Mouse (Mus musculus): Measurements from ENCODE around the gene Med1. TPM values are rescaled to one million over a fixed set of nuclear protein-coding genes. Genes with fewer than 3 reads are reported as not detected.
"Not testable (repeated sequence)": the region's sequence is repeated elsewhere in the genome, so short reads cannot be mapped to it uniquely, and the experiment has no call there.

Gene Med1
- 53.0 and 62.5 TPM in 2 replicates for polyA plus RNA-seq (2015; fragmentation: Nextera tagmentation; extraction: Ambion mirVana)

DNA sequence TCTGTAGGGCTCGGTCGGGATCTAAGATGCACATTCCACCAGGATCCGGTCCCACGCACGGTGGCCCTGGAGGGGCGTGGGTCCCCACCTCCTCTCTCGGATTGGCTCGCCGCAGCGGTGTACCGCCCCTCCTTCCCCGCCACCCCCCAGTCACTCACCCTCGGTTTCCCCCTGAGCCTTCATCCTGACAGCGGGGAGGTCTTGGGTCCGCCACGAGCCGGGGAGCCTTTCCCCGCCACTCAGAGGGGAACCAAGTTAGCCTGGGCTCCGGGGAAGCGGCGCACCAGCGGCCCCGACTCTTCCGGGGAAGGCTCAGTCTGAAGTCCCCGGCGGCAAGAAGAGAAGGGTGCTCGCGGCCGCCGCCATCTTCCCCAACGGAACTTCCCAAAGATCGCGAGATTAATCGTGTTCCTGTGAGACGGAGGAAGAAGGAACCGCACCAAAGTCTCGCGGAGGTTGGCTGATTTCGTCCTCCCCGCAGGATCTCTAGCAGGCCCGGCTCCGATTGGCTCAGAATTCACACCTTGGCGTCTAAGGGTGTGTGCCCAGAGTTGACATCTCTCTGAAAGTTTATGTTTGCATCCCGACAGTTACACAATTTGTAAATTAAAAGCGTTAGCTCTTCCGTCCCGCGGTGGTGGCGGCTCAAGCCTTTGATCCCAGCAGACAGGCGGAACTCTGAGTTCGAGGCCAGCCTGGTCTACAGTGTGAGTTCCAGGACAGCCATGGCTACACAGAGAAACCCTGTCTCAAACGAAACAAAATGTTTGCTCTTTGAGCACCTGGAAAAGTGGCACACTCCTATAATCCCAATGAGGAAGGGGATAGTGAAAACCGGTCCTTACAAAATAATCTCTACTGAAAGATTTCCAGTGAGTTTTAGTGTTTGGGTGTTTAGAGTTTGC lies at the start of gene Med1:
Gene Med1, minus strand, starts transcription at position 393 of the 905 bp plus-strand sequence.
- H3K27ac ChIP-seq (ENCODE audit: low read length), result peak within 1 kb of the TSS; percentile 92
- no peaks in the 10 kb centered on the region for H3K27me3 ChIP-seq (ENCODE audit: control insufficient read depth, insufficient read depth, low read depth, low read length)
- H3K4me2 ChIP-seq (ENCODE audit: low read length), result peak within 1 kb of the TSS; percentile 89
- WGBS, result under 1% methylated on average over 48 of the region's 53 CpGs
- peak; percentile 98 for ATAC-seq
- H3K4me3 ChIP-seq (ENCODE audit: low read depth, low read length), result peak within 1 kb of the TSS; percentile 87
- peak within 1 kb of the TSS; percentile 93 for H3K9ac ChIP-seq (ENCODE audit: low read depth, low read length)
- peaks cover 15% of the 10 kb centered on the region for H3K4me1 ChIP-seq (ENCODE audit: control insufficient read depth, insufficient read depth, low read length)
- H3K36me3 ChIP-seq (ENCODE audit: control insufficient read depth, insufficient read depth, low read length), result no peaks in the 10 kb centered on the region
- H3K9me3 ChIP-seq (replicated peaks; ENCODE audit: control insufficient read depth, low read length, poor library complexity, severe bottlenecking), result no peaks in the 10 kb centered on the region

- Histone ChIP-seq H3K36me3 (ENCODE audit: control insufficient read depth, insufficient read depth, low read length) (peaks cover 30% of the 10 kb centered on the region), H3K9ac (ENCODE audit: low read depth, low read length) (no peak overlapping the region), H3K4me2 (ENCODE audit: low read length) (no peak overlapping the region), H3K9me3 (replicated peaks; ENCODE audit: control insufficient read depth, low read length, poor library complexity, severe bottlenecking) (no peaks in the 10 kb centered on the region), H3K4me3 (ENCODE audit: low read depth, low read length) (no peak overlapping the region), H3K4me1 (ENCODE audit: control insufficient read depth, insufficient read depth, low read length) (no peaks in the 10 kb centered on the region), H3K27ac (ENCODE audit: low read length) (no peak overlapping the region), H3K27me3 (ENCODE audit: control insufficient read depth, insufficient read depth, low read depth, low read length) (no peaks in the 10 kb centered on the region)
- ATAC-seq, result no peak
- WGBS, result 93% methylated on average over 3 of the region's 3 CpGs
Observed at GRCm38 (mm10) chr11:98238995-98239394, 45.9 kb upstream of the Med1 start.

DNA sequence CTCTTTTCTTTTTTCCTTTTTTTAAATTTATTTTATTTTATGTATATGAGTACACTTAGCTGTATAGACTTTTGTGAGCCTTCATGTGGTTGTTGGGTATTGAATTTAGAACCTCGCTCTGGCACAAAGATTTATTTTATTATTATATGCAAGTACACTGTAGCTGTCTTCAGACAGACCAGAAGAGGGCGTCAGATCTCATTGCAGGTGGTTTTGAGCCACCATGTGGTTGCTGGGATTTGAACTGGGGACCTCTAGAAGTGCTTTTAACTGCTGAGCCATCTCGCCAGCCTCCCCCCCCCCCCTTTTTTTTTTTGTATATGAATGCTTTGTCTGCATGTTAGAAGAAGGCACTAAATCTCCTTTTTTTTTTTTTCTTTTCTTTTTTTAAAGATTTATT lies 45.3 kb upstream of the Med1 start:
- Histone ChIP-seq H3K27me3 (ENCODE audit: control insufficient read depth, insufficient read depth, low read depth, low read length) (no peaks in the 10 kb centered on the region), H3K9ac (ENCODE audit: low read depth, low read length) (no peak overlapping the region), H3K36me3 (ENCODE audit: control insufficient read depth, insufficient read depth, low read length) (peaks cover 29% of the 10 kb centered on the region), H3K9me3 (replicated peaks; ENCODE audit: control insufficient read depth, low read length, poor library complexity, severe bottlenecking) (no peaks in the 10 kb centered on the region), H3K27ac (ENCODE audit: low read length) (no peak overlapping the region), H3K4me3 (ENCODE audit: low read depth, low read length) (no peak overlapping the region), H3K4me1 (ENCODE audit: control insufficient read depth, insufficient read depth, low read length) (no peaks in the 10 kb centered on the region), H3K4me2 (ENCODE audit: low read length) (no peak overlapping the region)
- ATAC-seq, result no peak
- 77% methylated on average over 3 of the region's 3 CpGs for WGBS

- Histone ChIP-seq H3K27me3 (ENCODE audit: control insufficient read depth, insufficient read depth, low read depth, low read length) (no peaks in the 10 kb centered on the region), H3K27ac (ENCODE audit: low read length) (no peak overlapping the region), H3K4me1 (ENCODE audit: control insufficient read depth, insufficient read depth, low read length) (no peaks in the 10 kb centered on the region), H3K9ac (ENCODE audit: low read depth, low read length) (no peak overlapping the region), H3K36me3 (ENCODE audit: control insufficient read depth, insufficient read depth, low read length) (peaks cover 28% of the 10 kb centered on the region), H3K9me3 (replicated peaks; ENCODE audit: control insufficient read depth, low read length, poor library complexity, severe bottlenecking) (no peaks in the 10 kb centered on the region), H3K4me2 (ENCODE audit: low read length) (no peak overlapping the region), H3K4me3 (ENCODE audit: low read depth, low read length) (no peak overlapping the region)
- ATAC-seq, result no peak
- 95% methylated on average over 1 of the region's 1 CpGs for WGBS
Observed at GRCm38 (mm10) chr11:98226349-98226748, 33.3 kb upstream of the Med1 start.

DNA sequence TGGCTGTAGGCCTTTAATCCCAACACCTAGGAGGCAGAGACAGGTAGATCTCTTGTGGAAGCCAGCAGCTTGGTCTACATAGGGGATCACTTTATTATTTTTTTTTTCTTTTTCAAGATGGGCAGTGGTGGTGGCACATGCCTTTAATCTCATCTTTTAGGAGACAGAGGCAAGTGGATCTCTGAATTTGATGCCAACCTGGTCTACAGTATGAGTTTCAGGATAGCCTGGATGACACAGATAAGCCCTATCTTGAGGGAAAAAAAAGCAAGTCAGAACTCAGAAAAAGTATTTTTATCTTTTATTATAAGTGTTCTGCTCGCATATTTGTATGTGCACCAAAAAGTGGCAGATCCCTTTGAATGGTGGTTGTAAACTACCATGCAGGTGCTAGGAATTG lies 20.2 kb upstream of the Med1 start:
- Histone ChIP-seq H3K9me3 (replicated peaks; ENCODE audit: control insufficient read depth, low read length, poor library complexity, severe bottlenecking) (no peaks in the 10 kb centered on the region), H3K4me3 (ENCODE audit: low read depth, low read length) (no peak overlapping the region), H3K4me2 (ENCODE audit: low read length) (no peak overlapping the region), H3K4me1 (ENCODE audit: control insufficient read depth, insufficient read depth, low read length) (peaks cover under 1% of the 10 kb centered on the region; the same call in 1 of the 2 replicates), H3K9ac (ENCODE audit: low read depth, low read length) (no peak overlapping the region), H3K27ac (ENCODE audit: low read length) (no peak overlapping the region), H3K36me3 (ENCODE audit: control insufficient read depth, insufficient read depth, low read length) (peaks cover 22% of the 10 kb centered on the region), H3K27me3 (ENCODE audit: control insufficient read depth, insufficient read depth, low read depth, low read length) (no peaks in the 10 kb centered on the region)
- ATAC-seq, result no peak
- 100% methylated on average over 1 of the region's 1 CpGs for WGBS

GRCm38 (mm10) chr11:98209661-98210060 lies 16.6 kb upstream of the Med1 start:
- WGBS, result 91% methylated on average over 4 of the region's 5 CpGs
- peaks cover 17% of the 10 kb centered on the region for H3K36me3 ChIP-seq (ENCODE audit: control insufficient read depth, insufficient read depth, low read length)

GRCm38 (mm10) chr11:98206281-98206680 lies 13.2 kb upstream of the Med1 start:
- ATAC-seq; H3K27ac ChIP-seq (ENCODE audit: low read length); H3K9me3 ChIP-seq (replicated peaks; ENCODE audit: control insufficient read depth, low read length, poor library complexity, severe bottlenecking); H3K9ac ChIP-seq (ENCODE audit: low read depth, low read length); H3K27me3 ChIP-seq (ENCODE audit: control insufficient read depth, insufficient read depth, low read depth, low read length): not testable (repeated sequence)
- H3K4me3 ChIP-seq (ENCODE audit: low read depth, low read length), result peak overlapping the region; percentile 3; the same call in 1 of the 2 replicates
- peaks cover 28% of the 10 kb centered on the region for H3K4me1 ChIP-seq (ENCODE audit: control insufficient read depth, insufficient read depth, low read length)
- peaks cover 10% of the 10 kb centered on the region for H3K36me3 ChIP-seq (ENCODE audit: control insufficient read depth, insufficient read depth, low read length)
- WGBS, result 80% methylated on average over 3 of the region's 3 CpGs
- peak overlapping the region; percentile 34 for H3K4me2 ChIP-seq (ENCODE audit: low read length)

More at GRCm38 (mm10) chr11:98209661-98210060, 16.6 kb upstream of the Med1 start:
- not testable (repeated sequence) for H3K4me2 ChIP-seq (ENCODE audit: low read length); H3K4me3 ChIP-seq (ENCODE audit: low read depth, low read length); ATAC-seq; H3K9ac ChIP-seq (ENCODE audit: low read depth, low read length); H3K27ac ChIP-seq (ENCODE audit: low read length); H3K9me3 ChIP-seq (replicated peaks; ENCODE audit: control insufficient read depth, low read length, poor library complexity, severe bottlenecking); H3K27me3 ChIP-seq (ENCODE audit: control insufficient read depth, insufficient read depth, low read depth, low read length)
- H3K4me1 ChIP-seq (ENCODE audit: control insufficient read depth, insufficient read depth, low read length), result peaks cover 20% of the 10 kb centered on the region

- peaks cover 28% of the 10 kb centered on the region for H3K4me1 ChIP-seq (ENCODE audit: control insufficient read depth, insufficient read depth, low read length)
- peak overlapping the region; percentile 34; the same call in 1 of the 2 replicates for H3K4me2 ChIP-seq (ENCODE audit: low read length)
- peaks cover 4% of the 10 kb centered on the region for H3K36me3 ChIP-seq (ENCODE audit: control insufficient read depth, insufficient read depth, low read length)
- no peak for ATAC-seq
- no peak overlapping the region for H3K4me3 ChIP-seq (ENCODE audit: low read depth, low read length)
- H3K27me3 ChIP-seq (ENCODE audit: control insufficient read depth, insufficient read depth, low read depth, low read length), result no peaks in the 10 kb centered on the region
- no peak overlapping the region for H3K27ac ChIP-seq (ENCODE audit: low read length)
- no peaks in the 10 kb centered on the region for H3K9me3 ChIP-seq (replicated peaks; ENCODE audit: control insufficient read depth, low read length, poor library complexity, severe bottlenecking)
- no peak overlapping the region for H3K9ac ChIP-seq (ENCODE audit: low read depth, low read length)
Observed at GRCm38 (mm10) chr11:98205463-98205862, 12.4 kb upstream of the Med1 start.

- ATAC-seq, result no peak
- 0% methylated on average over 16 of the region's 16 CpGs for WGBS
- peaks cover 28% of the 10 kb centered on the region for H3K4me1 ChIP-seq (ENCODE audit: control insufficient read depth, insufficient read depth, low read length)
- H3K27me3 ChIP-seq (ENCODE audit: control insufficient read depth, insufficient read depth, low read depth, low read length), result no peaks in the 10 kb centered on the region
- H3K4me3 ChIP-seq (ENCODE audit: low read depth, low read length), result peak overlapping the region; percentile 97
- no peaks in the 10 kb centered on the region for H3K9me3 ChIP-seq (replicated peaks; ENCODE audit: control insufficient read depth, low read length, poor library complexity, severe bottlenecking)
- H3K36me3 ChIP-seq (ENCODE audit: control insufficient read depth, insufficient read depth, low read length), result no peaks in the 10 kb centered on the region
- H3K4me2 ChIP-seq (ENCODE audit: low read length), result peak overlapping the region; percentile 84
- H3K27ac ChIP-seq (ENCODE audit: low read length), result no peak overlapping the region
- peak overlapping the region; percentile 99 for H3K9ac ChIP-seq (ENCODE audit: low read depth, low read length)
Observed at GRCm38 (mm10) chr11:98203931-98204421, 10.9 kb upstream of the Med1 start.
